Mouse (Mus musculus): ENCODE measurements around the gene Serbp1.

The Serbp1 gene

DNA sequence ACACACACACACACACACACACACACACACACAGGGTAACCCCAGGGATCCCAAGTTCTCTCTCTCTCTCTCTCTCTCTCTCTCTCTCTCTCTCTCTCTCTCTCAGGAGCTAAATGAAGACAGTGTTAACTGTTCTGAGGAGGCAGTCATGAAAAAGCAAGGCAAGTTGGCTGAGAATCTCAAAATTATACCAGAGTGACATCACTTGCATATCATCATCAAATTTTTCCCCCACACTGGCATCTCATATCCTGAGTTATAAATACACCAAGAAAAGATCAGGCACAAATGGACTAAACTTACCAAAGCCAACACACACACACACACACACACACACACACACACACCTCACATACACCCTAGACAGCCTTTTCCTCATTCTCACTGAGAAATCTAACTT, 7.0 kb upstream of the Serbp1 start:
- DNase-seq (ENCODE audit: low spot score in 2 of 2): no peak

GRCm38 (mm10) chr6:67235649-67236048, 2.3 kb upstream of the Serbp1 start:
- no peak for DNase-seq (ENCODE audit: low spot score in 2 of 2)

DNA sequence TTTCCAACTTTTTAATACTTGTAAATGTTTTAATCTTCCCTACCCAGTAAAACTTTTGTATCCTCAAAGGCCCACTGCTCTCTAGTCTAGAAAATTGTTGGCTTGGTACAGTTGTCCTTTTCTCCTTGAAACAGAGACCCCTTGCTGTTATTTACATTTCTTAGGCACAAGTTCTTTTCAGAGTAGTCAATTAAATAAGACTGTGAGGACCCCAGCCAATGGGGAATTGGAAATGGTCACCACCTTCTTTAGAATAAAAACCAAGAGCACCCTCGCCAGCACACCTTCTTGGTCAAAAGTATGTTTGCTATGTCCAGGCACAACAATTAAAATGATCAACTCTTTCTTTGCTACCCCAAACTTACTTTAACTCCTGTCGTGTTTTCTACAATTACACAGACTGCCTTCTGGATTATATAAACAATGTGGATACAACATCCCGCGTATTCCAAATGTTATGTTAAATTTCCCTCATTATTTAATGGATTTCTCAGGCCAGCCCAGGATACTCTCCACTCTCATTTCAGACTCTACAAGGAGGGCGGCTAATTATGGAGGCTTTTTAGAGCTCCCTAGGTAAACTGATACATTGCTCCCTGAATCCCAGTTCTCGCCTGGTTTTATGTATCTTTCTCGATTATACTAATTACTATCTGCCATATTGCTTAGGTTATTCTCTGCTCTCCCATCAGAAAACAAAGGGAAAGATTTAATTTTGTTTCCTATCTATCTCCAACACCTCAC, 1.3 kb upstream of the Serbp1 start:
- DNase-seq (ENCODE audit: low spot score in 2 of 2): no peak

- no peak for DNase-seq (ENCODE audit: low spot score in 2 of 2)
Observed at GRCm38 (mm10) chr6:67241263-67241662, 3.3 kb downstream of the Serbp1 start.

- DNase-seq (ENCODE audit: low spot score in 2 of 2): no peak
Observed at GRCm38 (mm10) chr6:67243765-67244420, 5.9 kb downstream of the Serbp1 start.

DNA sequence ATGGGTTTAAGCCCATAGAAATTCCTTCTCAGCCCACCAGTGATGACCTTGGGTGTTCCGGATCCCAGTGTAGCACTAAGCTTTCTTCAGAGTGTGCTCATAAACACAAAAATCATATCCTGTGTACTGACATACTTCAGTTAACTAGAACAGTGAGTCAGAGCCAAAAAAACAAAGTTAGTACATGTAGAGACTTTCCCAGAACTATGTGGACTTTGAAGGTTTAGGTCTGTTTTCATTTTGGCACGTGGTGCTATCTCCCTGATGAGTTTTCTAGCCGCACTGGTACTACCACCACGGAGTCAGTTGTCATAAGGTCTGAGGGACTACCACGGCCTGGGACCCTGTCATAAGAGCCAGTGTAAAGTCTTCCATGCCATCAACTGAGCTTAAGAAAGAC, 6.5 kb downstream of the Serbp1 start:
- DNase-seq (ENCODE audit: low spot score in 2 of 2): no peak

DNA sequence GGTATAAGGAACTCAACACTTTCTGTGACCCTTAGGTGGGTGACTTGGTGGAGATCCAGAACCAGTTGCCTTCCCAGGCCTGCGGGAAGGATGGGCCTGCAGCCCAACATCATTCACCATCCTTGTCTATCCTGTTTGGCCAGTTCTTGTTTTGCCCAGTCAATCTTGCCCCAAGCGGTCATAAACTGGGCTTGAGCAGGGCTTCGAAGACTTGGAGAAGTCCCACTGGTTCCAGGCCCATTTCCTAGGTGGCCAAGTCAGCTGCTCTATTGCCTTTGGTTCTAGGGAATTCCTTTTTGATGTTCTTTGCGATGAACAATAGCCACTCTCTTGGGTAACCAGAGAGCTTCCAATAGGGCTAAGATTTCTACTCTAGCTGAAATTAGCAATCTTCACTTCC, 13.1 kb downstream of the Serbp1 start:
- no peak for DNase-seq (ENCODE audit: low spot score in 2 of 2)

- DNase-seq (ENCODE audit: low spot score in 2 of 2): no peak
Observed at GRCm38 (mm10) chr6:67264935-67265334, 27.0 kb downstream of the Serbp1 start.

GRCm38 (mm10) chr6:67266159-67266657, 28.2 kb downstream of the Serbp1 start:
- DNase-seq (ENCODE audit: low spot score in 2 of 2): no peak

- DNase-seq (ENCODE audit: low spot score in 2 of 2): peak; percentile 97
Observed at GRCm38 (mm10) chr6:67266664-67267407, 28.9 kb downstream of the Serbp1 start.

GRCm38 (mm10) chr6:67267408-67268244, 29.6 kb downstream of the Serbp1 start:
- peak; percentile 13 to 15 for DNase-seq (ENCODE audit: low spot score in 2 of 2)

DNA sequence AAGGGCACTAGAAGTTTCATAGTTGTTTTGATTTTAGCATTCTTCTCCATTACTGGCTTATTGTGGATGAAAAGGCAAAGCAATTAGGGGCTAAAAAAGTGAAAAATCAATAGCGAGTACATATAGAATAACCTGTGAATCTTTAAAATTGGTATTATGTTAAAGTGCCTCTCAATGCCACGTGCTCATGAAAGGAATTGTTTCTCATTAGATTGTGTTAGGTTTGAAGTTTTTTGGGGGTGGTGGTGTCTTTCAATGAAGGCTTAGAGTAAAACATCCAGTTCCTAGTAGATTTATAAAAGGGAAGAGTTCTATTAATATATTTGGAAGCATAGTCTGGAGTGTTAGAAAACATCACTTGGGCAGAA, 30.3 kb downstream of the Serbp1 start:
- DNase-seq (ENCODE audit: low spot score in 2 of 2): no peak

DNA sequence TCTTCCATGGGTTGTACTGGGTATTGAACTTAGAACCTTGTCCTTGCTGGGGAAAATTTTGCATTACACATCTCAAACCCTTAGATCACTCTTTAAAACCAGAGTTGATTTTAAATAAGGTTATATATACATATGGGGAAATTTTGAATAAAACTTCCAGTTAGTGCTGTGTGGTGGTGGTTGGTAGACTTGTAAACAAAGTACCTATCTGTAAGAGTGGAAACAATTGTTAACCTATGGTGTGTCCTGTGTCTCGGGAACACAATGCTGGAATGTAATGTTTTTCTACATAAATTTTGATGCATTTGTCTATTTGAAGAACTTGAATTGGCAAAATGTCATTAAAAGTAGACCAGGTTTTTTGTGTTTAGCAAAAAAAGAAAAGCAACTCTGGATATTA, 31.0 kb downstream of the Serbp1 start:
- DNase-seq (ENCODE audit: low spot score in 2 of 2): no peak

GRCm38 (mm10) chr6:67269459-67269858, 31.5 kb downstream of the Serbp1 start:
- no peak for DNase-seq (ENCODE audit: low spot score in 2 of 2)

DNA sequence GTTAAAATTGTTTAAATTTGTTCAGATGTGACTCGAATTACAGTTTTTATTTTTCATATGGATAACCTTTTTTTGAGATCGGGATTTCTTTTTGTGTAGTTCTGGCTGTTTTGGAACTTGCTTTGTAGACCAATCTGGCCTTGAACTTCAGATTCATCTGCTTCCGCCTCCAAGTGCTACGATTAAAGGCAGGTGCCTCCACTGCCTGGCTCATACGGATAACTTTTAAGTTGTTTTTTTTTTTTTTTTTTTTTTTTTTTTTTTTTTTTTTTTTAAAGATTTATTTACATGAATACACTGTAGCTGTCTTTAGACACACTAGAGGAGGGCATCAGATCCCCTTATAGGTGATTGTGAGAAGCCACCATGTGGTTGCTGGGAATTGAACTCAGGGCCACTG, 40.0 kb downstream of the Serbp1 start:
- no peak for DNase-seq (ENCODE audit: low spot score in 2 of 2)

DNA sequence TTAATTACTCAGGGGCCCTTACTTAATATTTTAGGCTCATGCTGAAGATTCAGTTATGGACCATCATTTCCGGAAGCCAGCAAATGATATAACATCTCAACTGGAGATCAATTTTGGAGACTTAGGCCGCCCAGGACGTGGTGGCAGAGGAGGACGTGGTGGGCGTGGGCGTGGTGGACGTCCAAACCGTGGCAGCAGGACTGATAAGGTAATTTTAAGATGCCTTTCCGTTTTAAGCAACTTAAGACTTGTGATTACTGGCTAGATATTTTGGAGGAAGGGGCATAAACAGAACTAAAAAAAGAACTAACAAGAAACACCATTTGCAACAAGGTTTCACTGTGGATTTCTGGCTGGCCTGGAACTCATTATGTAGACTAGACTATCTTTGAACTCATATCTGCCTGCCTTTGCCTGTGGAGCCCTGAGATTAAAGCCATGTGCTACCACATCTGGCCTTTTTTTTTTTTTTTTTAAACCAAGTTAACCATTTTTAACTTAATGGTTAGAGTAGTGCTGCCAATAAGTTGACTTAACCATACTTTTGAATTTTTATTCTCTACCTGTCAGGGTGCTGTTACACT, 43.7 kb downstream of the Serbp1 start:
- no peak for DNase-seq (ENCODE audit: low spot score in 2 of 2)

DNA sequence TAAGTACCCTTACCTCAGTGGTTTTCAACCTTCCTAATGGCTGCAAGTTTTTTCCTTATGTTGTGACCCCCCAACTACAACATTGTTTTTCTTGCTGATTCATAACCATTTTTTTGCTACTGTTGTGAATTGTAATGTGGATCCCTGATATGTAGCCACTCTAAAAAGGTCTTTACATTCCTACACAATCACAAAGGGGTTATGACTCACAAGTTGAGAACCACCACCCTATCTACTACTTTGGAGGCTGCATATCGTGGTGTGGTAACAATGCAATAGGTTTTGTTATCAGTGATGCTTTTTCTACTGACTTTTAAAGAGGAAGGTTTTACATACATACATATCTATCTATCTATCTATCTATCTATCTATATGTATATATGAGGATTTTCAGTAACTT, 44.9 kb downstream of the Serbp1 start:
- DNase-seq (ENCODE audit: low spot score in 2 of 2): no peak

- DNase-seq (ENCODE audit: low spot score in 2 of 2): no peak
Observed at GRCm38 (mm10) chr6:67292042-67292623, 54.2 kb downstream of the Serbp1 start.

- DNase-seq (ENCODE audit: low spot score in 2 of 2): peak in 1 of 2 experiments; percentile 4
Observed at GRCm38 (mm10) chr6:67296126-67296525, 58.1 kb downstream of the Serbp1 start.

- no peak for DNase-seq (ENCODE audit: low spot score in 2 of 2)
Observed at GRCm38 (mm10) chr6:67298742-67299141, 60.8 kb downstream of the Serbp1 start.

- no peak for DNase-seq (ENCODE audit: low spot score in 2 of 2)
Observed at GRCm38 (mm10) chr6:67300300-67300699, 62.3 kb downstream of the Serbp1 start.

Measured in heart, adult 9 months (tissue).